Mouse (Mus musculus): ENCODE measurements around the gene Lpcat1.

The Lpcat1 gene

DNA sequence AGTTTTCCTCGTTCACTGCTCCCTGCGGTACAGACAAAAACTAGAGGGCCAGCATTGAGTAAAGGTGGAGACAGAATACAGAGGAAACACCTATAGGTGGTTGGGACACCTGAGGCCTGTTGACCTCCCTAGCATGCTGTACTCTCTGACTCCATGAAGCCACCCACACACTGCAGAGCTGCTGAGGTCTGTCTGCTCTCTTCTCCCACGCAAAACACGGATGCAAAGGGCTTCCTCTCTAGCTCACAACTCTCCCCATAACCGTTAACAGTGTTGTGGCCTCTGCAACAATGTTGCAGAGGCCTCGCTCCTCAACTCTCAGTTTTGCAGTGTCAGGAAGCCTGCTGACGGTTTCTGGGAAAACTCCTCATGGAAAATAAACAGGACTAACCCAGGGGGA is 15.5 kb downstream of the Lpcat1 start:
- no peak for DNase-seq

GRCm38 (mm10) chr13:73483331-73483730 is 16.3 kb downstream of the Lpcat1 start:
- no peak for DNase-seq

DNA sequence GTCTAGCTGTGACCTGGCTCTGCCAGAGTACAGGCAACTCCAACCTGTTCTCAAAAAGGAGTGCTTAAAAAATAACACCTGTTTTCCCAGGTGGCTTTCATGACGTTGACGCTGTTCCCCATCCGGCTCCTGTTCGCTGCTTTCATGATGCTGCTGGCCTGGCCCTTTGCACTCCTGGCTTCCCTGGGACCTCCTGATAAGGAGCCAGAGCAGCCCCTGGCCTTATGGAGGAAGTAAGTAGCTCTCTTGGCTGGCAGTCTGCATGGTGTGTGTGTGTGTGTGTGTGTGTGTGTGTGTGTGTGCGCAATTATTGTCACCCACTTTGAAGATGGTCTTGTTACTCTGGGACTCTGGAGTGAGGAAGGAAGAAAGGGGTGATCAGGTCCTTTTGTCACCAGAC is 17.2 kb downstream of the Lpcat1 start:
- DNase-seq = no peak

GRCm38 (mm10) chr13:73488105-73488504 is 21.1 kb downstream of the Lpcat1 start:
- DNase-seq = no peak

GRCm38 (mm10) chr13:73488707-73489106 is 21.7 kb downstream of the Lpcat1 start:
- no peak for DNase-seq

GRCm38 (mm10) chr13:73489986-73490385 is 23.0 kb downstream of the Lpcat1 start:
- DNase-seq = peak; percentile 42 to 49

DNA sequence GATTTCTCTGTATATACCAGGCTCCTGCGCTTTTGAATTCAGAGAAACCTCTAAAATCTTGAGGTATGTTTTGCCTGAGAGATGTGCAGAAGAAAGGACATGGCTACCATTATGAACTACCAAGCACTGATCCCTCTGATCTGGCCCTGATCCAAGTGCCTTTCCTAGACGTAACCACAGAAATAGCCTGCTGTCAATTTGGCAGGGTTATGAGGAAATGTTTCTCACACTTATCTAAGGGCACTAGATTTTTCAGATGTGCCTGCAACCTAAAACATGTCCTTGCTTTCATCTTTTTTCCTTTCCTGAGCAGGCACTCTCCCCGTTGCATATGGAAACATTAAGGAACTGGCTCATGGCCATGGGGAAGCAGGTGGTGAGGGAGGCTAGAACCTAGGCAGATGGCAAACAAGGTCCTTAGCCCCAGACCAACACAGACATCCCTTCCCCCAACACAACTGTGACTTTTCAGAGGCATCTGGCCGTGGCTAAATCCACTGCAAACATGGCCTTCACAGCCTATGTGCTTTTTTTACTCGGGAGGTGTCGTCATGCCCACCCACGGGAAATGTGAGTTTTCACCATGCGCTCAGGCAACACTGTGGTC is 23.7 kb downstream of the Lpcat1 start:
- DNase-seq = no peak

DNA sequence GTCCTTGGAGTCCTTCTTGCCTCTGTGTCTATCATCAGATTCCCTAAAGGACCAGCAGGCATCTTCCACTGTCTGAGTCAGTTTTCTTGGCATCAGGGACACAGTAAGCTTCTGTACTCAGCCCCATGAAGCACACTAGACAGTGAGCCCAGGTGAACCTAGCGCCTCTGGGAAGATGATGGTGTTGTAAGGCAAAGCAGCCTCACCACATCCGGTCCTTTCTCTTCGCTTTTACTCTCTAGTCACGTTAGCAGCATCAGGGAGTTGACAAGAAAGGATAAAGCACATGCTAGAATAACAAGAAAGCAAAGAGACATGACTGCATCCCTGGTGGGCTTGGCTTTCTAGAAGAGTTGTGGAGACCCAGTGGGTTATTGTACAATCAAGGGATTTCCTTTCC is 26.2 kb downstream of the Lpcat1 start:
- no peak for DNase-seq

GRCm38 (mm10) chr13:73494528-73494927 is 27.5 kb downstream of the Lpcat1 start:
- no peak for DNase-seq

- no peak for DNase-seq
These were observed 29.1 kb downstream of the Lpcat1 start for GRCm38 (mm10) chr13:73496137-73496536.

GRCm38 (mm10) chr13:73499893-73500604 is 33.1 kb downstream of the Lpcat1 start:
- no peak for DNase-seq

GRCm38 (mm10) chr13:73502719-73503118 is 35.7 kb downstream of the Lpcat1 start:
- peak; percentile 59 to 65 for DNase-seq

GRCm38 (mm10) chr13:73505686-73506467 is 38.9 kb downstream of the Lpcat1 start:
- DNase-seq = peak; percentile 92 to 93

DNA sequence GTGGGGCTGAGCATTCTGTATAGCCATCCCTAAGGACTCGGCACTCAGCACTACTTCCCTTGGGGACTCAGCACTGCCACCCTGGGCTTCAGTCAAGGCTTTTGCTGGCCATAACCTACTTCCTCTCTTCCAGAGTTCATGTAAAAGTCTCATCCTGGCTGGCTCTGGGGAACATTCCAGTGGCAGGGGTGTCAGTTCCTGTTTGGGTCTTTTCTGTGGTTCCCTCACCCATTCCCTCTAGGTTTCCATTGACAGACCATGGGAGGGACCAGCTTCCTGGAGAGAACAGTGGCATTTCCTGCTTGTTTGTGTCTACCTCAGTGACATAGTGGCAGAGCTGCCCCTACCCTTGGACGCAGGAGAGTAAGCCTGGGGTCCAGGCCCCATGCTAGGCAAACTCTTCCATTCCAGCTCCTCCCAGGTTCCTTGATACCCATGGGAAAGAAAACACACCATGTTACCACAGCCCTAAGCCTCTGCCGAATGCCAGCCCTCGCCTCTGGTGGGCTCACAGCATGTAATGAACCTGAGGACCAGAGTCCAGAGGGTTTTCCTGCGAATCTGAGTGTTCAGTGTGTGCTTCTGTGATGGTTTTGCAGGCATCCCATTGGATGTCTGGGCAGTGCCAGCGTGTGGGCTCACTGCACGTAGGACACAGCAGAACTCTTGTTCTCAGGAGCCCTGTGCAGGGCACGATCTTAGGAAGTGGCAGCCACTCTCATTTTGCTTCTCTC is 42.0 kb downstream of the Lpcat1 start:
- DNase-seq = no peak

- DNase-seq = no peak
These were observed 42.9 kb downstream of the Lpcat1 start for GRCm38 (mm10) chr13:73509869-73510268.

DNA sequence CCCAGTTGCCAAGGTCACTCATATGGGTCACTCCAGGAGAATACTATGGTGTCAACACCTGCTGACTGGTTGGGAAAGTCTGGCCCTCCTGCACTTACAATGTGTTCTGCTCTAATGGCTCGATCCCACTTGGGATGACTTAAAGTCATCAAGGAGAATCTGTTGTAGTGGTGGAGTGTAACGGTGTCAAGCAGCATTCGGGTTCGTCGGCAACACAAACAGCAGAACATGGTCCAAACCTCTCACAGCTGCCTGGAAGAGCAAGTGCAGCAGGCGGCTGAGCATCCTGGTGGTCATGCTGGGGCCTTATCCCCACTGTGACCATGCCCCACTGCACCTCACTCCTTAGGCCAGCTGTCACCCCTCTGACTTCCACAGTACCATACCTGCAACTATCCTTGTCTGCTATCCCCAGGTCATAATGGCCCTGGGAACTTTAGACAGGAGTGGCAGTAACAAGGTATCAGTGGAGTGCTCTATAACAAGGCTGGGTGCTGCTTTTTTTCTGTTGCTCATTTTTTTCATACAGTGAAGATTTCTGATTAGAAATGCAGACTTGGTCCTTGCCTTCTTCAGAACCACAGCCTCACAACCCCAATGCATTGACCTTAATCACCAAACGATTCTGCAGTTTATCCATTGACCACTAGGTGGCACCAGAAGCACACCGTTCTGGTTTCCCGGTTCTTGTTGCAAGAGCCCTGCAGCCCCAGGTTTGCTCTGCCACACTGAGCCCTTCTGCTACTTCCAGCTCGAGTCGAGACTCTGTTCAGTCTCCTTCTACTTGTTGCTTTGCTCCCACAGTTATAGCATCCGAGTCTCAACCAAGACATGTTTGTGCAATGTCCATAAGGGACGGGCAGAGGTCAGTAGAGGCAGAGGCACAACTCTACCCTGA is 46.0 kb downstream of the Lpcat1 start:
- peak; percentile 79 to 81 for DNase-seq

GRCm38 (mm10) chr13:73516886-73517285 is 49.9 kb downstream of the Lpcat1 start:
- DNase-seq = no peak

- DNase-seq = no peak
These were observed 66.7 kb downstream of the Lpcat1 start for GRCm38 (mm10) chr13:73533716-73534115.

GRCm38 (mm10) chr13:73535287-73535686 is 68.3 kb downstream of the Lpcat1 start:
- DNase-seq = no peak

GRCm38 (mm10) chr13:73536403-73536821 is 69.4 kb downstream of the Lpcat1 start, which contains the start of gene Slc6a3:
Gene Slc6a3, plus strand, starts transcription at chr13:73536747.
- peak; percentile 7 to 8 for DNase-seq

GRCm38 (mm10) chr13:73536824-73537223 is 69.8 kb downstream of the Lpcat1 start:
- no peak for DNase-seq

GRCm38 (mm10) chr13:73564201-73564600 is 97.2 kb downstream of the Lpcat1 start:
- DNase-seq = no peak

Data from B cell, adult 2 months (primary cell).